Mouse (Mus musculus): ENCODE measurements around the gene Wnt10b. TPM values are rescaled to one million over a fixed set of nuclear protein-coding genes. Genes with fewer than 3 reads are reported as not detected.
"Not testable (repeated sequence)": the region's sequence is repeated elsewhere in the genome, so short reads cannot be mapped to it uniquely, and the experiment has no call there.

Wnt10b gene
- total RNA-seq, 4 experiments from 2014 or later = 0.48 to 1.1 (median 0.85) TPM

- no peak for DNase-seq (ENCODE audit: low spot score in 2 of 2)
These were observed 2.4 kb downstream of the Wnt10b start for GRCm38 (mm10) chr15:98775533-98775932.

DNA sequence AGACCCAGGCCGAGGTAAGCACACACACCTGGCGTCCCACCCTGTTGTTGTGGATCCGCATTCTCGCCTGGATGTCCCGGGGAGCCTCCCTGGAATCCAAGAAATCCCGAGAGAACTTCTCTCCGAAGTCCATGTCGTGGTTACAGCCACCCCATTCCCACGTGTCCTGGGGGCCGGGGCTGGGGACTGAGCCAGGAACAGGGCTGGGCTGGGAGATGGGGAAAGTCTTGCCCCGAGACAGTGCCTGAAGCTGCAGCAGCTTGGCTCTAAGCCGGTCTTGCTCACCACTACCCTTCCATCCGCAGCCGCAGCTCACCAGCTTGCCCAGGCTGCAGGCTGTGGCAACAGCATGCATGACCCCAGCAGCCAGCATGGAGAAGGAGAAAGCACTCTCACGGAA, 3.9 kb downstream of the Wnt10b start:
- no peak for DNase-seq (ENCODE audit: low spot score in 2 of 2)

DNA sequence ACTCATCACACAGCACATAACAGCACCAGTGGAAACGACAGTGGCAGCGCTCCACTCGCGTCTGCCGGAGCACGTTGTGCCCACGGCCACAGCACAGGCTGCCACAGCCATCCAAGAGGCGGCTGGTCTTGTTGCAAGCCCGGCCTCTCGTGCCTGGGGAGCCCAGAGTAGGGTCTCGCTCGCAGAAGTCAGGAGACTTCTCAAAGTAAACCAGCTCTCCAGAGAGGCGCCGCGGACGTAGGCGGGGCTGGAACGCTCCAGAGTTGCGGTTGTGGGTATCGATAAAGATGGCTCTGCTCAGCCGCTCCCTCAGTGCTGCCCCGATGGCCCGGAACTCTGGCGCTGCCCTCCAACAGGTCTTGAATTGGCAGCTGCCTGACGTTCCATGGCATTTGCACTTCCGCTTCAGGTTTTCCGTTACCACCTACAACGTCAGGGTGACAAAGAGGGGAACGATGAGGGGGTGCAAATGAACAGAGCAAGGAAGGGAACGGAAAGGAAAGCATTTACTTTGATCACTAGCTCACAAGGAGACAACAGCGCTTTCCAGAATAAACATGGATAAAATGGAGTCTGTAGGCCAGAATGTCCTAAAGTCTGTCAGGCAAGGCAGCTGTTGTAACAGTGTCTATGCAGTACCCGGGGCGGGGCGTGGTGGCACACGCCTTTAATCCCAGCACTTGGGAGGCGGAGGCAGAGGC, 5.3 kb downstream of the Wnt10b start:
- DNase-seq (ENCODE audit: low spot score in 2 of 2) = no peak

DNA sequence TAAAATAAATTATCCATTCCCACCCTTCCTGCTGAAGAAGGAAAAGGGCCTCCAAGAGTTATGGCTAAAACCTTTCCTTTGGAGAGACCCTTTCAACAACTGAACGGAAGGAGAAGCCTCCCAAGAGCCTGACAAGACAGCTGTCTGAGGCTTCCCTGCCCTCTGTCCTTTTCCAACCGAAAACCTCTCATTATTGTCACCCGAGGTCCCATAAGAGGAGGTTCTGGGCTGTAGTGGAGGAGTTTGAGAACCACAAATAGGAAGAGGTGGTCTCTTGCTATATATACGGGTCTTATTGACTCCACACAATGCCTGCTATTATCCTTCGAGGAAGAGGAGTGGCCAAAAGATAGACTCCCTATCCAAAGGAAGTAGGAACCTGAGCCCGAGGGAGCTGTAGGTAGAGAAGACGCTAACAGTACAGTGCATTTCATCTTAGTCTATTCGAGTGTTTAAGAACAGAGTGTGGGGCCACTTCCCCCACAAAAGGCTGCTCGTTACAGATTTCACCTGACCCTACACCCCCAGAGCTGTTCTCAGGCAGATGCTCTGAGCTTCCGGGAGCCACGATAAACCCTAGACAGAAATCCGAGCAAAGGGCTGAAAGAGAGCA, 6.0 kb downstream of the Wnt10b start:
- no peak for DNase-seq (ENCODE audit: low spot score in 2 of 2)

DNA sequence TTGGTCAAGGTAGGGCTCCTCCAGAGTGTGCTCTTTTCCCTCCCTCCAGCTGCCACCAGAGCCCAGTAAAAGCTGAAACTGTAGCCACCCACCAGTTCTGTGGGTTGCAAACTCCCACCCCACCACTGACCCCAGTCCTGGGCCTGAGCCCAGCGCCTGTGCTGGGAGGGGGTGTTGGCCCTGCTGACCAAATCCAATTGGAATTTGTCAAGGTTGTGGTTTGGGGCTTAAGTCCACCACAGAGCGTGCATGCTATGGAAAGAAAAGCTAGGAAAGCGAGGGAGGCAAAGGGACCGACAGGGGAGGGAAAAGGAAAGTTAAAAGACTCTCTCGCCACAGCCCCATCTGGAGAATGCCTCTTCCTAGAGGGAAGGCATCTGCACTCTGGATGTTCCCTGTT, 9.7 kb downstream of the Wnt10b start:
- DNase-seq (ENCODE audit: low spot score in 2 of 2) = no peak

DNA sequence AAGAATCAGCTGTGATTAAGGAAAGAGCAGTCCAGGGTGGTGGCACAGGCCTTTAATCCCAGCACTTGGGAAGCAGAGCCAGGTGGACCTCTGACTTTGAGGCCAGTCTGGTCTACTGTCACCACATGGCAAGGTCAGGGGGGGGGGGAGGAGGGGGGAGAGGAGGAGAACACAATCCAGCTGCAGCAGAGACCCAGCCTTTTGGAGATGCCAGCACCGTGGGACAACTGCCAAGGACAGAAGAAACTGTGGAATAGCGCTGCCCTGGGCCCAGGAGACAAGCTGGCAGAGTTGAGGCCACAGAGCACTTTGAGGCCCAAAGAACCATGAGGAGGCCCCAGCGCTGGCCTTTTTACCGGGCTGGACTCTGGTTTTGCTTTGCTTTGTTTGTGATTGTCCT, 12.0 kb downstream of the Wnt10b start:
- no peak for DNase-seq (ENCODE audit: low spot score in 2 of 2)

GRCm38 (mm10) chr15:98762670-98763529, 15.1 kb downstream of the Wnt10b start, which contains the start of gene Arf3:
TSS of gene Arf3 (minus strand) at chr15:98763214.
- DNase-seq (ENCODE audit: low spot score in 2 of 2) = peak; percentile 88 to 91

- DNase-seq (ENCODE audit: low spot score in 2 of 2) = peak in 1 of 2 experiments; percentile 12
These were observed 15.7 kb downstream of the Wnt10b start for GRCm38 (mm10) chr15:98762201-98762621.

GRCm38 (mm10) chr15:98754125-98754524, 23.8 kb downstream of the Wnt10b start:
- DNase-seq (ENCODE audit: low spot score in 2 of 2) = no peak

DNA sequence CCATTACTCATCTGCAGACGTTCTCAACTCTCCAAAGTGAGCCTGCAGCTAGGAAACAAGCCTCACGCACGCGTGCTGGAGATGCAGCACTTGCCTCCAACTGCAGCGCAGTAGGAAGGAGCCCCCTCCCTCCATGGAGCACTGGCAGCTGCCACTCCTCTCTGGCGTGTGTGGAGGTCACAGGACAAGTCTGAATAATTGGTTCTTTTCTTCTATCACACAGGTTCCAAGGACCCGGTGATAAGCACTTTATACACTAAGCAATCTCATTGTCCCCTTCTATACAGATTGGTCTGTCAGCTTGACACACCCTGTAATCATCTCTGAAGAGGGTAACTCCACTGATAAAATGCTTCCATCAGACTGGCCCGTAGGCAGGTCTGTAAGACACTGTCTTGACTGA, 24.9 kb downstream of the Wnt10b start:
- no peak for DNase-seq (ENCODE audit: low spot score in 2 of 2)

DNA sequence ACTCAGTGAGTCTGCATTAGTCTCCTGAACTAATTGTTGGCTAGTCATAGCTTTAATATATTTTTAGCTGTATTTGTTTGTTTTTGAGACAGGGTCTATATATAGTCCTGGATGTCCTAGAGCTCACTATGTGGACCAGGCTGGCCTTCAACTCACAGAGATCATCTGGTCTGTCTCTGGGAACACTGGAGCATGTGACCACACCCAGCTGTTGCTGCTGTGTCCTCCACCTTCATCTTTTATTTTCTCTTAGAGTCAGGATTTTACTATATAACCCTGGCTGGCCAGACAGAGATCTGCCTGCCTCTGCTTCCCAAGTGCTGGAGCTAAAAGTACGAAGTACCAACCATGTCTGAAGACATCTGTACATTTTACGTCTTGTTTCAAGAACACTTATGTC, 28.9 kb downstream of the Wnt10b start:
- no peak for DNase-seq (ENCODE audit: low spot score in 2 of 2)

- DNase-seq (ENCODE audit: low spot score in 2 of 2) = no peak
These were observed 30.7 kb downstream of the Wnt10b start for GRCm38 (mm10) chr15:98747296-98747695.

DNA sequence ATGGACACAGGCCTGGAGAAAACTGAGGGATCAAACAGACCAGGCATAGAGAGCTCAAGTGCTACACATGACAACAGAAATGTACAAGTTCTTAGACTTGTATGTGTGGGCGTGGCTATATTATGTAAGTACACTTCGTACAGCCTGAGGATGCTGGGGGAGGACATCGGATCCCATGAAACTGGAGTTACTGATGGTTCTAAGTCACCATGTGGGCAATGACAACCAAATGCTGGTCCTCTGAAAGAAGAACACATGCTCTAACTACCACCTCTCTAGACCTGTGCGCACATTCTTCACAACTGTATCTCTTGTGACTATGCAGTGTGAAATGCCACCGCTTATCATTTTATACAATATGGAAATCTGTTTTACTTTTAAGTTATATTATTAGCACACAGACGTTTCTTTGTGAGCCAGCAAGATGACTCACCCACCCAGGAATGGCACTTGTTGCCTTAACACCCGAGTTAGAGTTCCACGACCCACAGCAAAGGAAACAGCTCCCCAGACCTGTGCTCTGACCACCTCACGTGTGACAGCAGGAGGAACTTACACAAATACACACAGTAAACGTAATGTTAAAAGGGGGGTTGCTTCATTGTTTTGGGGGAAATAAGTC, 31.5 kb downstream of the Wnt10b start:
- no peak for DNase-seq (ENCODE audit: low spot score in 2 of 2)

DNA sequence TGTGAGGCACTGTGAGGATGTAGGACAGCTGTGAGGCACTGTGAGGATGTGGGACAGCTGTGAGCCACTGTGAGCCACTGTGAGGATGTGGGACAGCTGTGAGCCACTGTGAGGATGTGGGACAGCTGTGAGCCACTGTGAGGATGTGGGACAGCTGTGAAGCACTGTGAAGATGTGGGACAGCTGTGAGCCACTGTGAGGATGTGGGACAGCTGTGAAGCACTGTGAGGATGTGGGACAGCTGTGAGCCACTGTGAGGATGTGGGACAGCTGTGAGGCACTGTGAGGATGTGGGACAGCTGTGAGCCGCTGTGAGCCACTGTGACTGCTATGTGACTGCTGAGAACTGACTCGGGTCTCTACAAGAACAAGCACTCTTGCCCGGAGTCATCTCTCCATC, 34.1 kb downstream of the Wnt10b start:
- DNase-seq (ENCODE audit: low spot score in 2 of 2) = not testable (repeated sequence)

DNA sequence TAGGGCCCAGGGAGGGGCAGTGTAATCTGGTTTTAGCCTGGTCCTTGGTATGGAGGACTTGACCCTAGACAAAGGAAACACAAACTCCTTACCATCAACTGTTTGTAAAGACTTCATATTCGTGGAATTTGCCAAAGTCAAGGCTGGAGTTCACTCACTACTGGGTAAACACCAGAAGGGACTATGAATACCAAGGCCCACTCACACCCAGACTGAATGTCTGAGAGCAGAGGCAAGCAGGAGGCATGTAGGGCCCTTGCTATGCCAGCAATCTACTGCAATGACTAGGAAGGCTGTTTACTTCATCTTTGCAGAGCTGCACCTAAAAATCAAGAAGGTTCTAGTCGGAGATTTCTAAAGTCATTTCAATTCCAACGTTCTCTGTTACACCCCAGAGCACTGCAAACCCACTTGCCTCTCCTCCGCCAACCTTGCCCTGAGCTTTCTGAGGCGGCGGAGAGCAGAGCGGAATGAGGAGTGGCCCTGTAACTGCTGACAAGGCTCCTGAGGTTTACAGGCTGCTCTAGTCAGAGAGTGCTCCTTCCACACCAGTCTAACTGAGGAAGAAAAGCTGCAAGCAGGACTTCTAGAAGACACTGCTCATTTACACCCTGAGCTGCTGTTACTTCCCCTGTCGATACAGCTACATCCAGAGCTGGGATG, 35.1 kb downstream of the Wnt10b start:
- DNase-seq (ENCODE audit: low spot score in 2 of 2) = no peak

DNA sequence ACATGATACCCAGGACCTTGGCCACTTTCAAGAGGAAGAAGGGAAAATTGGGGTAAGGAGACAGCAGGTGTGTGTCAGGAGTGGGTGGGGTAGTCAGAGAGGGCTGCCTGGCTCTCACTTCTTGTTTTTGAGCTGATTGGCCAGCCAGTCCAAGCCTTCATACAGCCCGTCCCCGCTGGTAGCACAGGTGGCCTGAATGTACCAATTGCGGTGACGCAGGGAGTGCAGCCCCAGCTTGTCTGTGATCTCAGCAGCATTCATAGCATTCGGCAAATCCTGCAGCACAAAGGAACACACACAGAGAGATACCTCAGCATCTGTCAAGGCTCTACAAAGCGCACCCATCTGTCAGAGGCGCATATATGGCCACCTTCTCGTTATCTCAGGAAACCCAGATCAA, 37.7 kb downstream of the Wnt10b start:
- no peak for DNase-seq (ENCODE audit: low spot score in 2 of 2)

GRCm38 (mm10) chr15:98738796-98739195, 39.2 kb downstream of the Wnt10b start:
- DNase-seq (ENCODE audit: low spot score in 2 of 2) = no peak

- DNase-seq (ENCODE audit: low spot score in 2 of 2) = no peak
These were observed 40.1 kb downstream of the Wnt10b start for GRCm38 (mm10) chr15:98737881-98738280.

DNA sequence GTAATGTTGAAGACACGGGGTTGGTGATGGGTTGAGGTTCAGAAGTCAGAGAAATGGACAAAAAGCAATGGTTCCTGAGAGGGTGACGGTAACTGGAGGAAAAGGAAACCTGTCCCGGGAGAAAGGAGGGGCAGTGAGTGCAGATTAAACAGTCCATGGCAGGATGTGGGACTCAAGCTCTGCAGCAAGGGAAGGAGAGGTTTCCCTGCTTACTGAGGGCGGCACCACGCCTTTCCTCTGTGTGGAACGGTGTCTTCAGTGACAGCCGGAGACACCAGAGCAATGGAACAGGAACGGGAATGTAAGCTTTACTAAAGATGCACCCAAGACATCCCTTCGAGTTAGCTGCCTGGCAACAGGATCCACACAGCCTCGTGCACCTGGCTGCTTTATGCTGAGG, 41.4 kb downstream of the Wnt10b start:
- no peak for DNase-seq (ENCODE audit: low spot score in 2 of 2)

DNA sequence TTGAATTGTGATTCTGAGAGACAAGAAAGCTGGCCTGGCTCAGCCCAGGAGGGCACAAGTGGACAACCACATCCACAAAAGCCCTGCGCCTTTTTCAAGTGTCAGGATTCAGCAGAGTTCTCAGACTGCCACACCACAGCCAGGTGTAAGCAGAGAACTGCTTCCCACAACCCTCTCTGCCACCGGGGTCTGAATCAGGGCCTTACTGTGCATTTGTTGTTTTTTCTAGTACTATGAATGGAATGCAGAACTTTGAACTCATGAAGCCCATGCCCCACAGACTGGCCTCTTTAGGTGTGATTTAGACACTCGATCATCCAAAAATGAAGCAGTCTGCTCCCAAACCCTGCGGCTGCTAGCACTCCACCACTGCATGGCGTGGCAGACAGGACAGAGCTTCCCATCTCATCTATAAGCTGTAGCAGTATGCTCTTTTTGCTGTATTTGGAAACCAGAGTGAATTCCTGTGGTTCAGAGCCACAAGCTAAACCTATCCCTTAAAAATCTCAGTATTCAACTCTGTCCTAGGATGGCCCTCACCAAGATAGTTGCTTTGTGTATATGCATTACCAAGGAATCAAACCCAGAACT, 43.9 kb downstream of the Wnt10b start:
- DNase-seq (ENCODE audit: low spot score in 2 of 2) = no peak

DNA sequence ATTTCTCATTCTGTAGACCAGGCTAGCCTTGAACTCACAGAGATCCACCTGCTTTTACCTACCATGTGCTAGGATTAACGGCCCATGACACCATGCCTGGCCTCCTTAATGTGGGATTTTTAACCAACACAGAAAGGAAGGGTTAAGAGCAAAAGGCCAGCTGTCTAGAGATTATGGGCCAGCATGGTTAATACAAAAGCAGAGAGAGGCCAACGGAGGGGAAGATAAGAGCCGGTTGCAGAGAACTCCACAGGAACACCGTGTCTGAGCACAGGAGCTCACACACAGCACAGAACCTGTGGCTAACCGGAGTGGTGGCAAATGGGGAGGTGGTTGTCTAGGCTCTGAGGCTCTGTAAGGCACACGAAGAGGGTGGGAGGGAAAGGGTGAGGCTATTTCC, 44.6 kb downstream of the Wnt10b start:
- no peak for DNase-seq (ENCODE audit: low spot score in 2 of 2)
